Mouse (Mus musculus) lung, postnatal 0 days (tissue): Measurements from ENCODE around the gene Tbc1d22a.

Experiments
- CTCF ChIP-seq: IDR thresholded peaks from 2 replicates; pipeline ENCODE4 v1.5.1; 2016; ENCODE audit warnings: antibody characterized with exemption, mild to moderate bottlenecking
- EP300 ChIP-seq: IDR thresholded peaks from 2 replicates; pipeline ENCODE4 v1.6.1; 2016; ENCODE audit warnings: antibody characterized with exemption, mild to moderate bottlenecking, control low read depth

GRCm38 (mm10) chr15:86190387-86190786, 23.9 kb upstream of the Tbc1d22a start:
- TF ChIP-seq EP300: no peak
- no peak for TF ChIP-seq CTCF
